Mouse (Mus musculus) kidney, adult 2 months (tissue): ENCODE data around the gene 3100002H09Rik. TPM values are rescaled to one million over a fixed set of nuclear protein-coding genes. Genes with fewer than 3 reads are reported as not detected.

Source experiments
- DNase-seq: peaks from one replicate; pipeline ENCODE4 v3.0.0; 2021
- H3K27ac ChIP-seq: fragments of 200-500 bp; 2 replicates; pipeline ENCODE4 v1.5.1; 2012; ENCODE audit warnings: low read depth, low read length, control low read depth, inconsistent platforms; ENCODE audit not compliant: insufficient read depth
- H3K27me3 ChIP-seq: fragments of 200-500 bp; replicated peaks from 2 replicates; pipeline ENCODE4 v1.6.1; 2012; ENCODE audit warnings: mild to moderate bottlenecking, moderate library complexity, low read length, inconsistent platforms; ENCODE audit not compliant: control insufficient read depth, insufficient read depth
- H3K36me3 ChIP-seq: fragments of 200-500 bp; 2 replicates; pipeline ENCODE4 v1.6.1; 2012; ENCODE audit warnings: mild to moderate bottlenecking, moderate library complexity, low read length, inconsistent platforms; ENCODE audit not compliant: control insufficient read depth, insufficient read depth
- H3K4me1 ChIP-seq: fragments of 200-500 bp; 2 replicates; pipeline ENCODE4 v1.6.1; 2011; ENCODE audit warnings: low read length; ENCODE audit not compliant: control insufficient read depth, insufficient read depth
- H3K4me3 ChIP-seq: fragments of 200-500 bp; 2 replicates; pipeline ENCODE4 v1.5.1; 2011; ENCODE audit warnings: mild to moderate bottlenecking, low read depth, low read length, control low read depth; ENCODE audit not compliant: insufficient read depth
- CTCF ChIP-seq: fragments of 200-500 bp; conservative IDR thresholded peaks from 2 replicates; pipeline ENCODE4 v1.5.1; 2011; ENCODE audit warnings: low read depth, mild to moderate bottlenecking, control low read depth, low read length, moderate library complexity, mixed read lengths; ENCODE audit not compliant: insufficient read depth, insufficient read length
- POLR2A ChIP-seq: fragments of 200-500 bp; IDR thresholded peaks from one replicate; pipeline ENCODE4 v1.6.1; 2011; ENCODE audit warnings: low read depth, low read length, control low read depth
- WGBS: fragments of 180-500 bp; shearing (Covaris S2); methylation state at CpG from one replicate; pipeline ENCODE4 v1.1.7; 2018; 5-methylcytosine and 5-hydroxymethylcytosine counted together
- polyA plus RNA-seq: library from polyadenylated mRNA; depleted of rRNA; stranded (reverse); fragments of >200 nt; gene quantifications from 2 replicates; pipeline ENCODE4 v1.2.3, GENCODE M21; 2012

Gene 3100002H09Rik
- polyA plus RNA-seq, 1 experiment, result not detected

DNA sequence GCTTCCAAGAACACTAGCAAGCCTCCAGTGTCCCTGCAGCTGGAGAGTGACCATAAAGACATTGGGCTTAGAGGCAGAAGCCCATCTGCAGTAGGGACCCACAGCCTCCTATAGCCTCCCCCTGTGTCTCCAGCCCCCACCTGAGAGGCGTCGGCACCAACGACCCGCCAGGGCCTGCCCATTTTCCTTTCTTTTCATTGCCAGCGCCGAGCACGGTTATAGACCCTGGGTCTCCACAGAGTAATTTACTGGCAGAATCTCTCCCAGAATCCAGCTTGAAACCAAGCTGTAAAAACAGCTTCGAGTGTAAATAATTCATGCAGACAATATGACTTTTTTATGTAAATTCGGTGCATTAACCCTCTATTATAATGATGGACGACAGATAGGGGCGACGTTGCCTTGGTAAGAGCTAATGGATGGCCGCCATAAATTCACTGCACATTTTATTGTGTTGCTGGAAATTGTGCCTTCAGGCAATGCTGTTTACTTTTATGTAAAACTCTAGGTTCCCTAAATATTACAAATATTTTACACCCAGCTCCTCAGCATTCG is 4.9 kb upstream of the 3100002H09Rik start:
- H3K27me3 ChIP-seq, result no peaks in the 10 kb centered on the region
- no peak for TF ChIP-seq CTCF
- no peak overlapping the region for H3K4me3 ChIP-seq
- no peaks in the 10 kb centered on the region for H3K4me1 ChIP-seq
- H3K36me3 ChIP-seq, result no peaks in the 10 kb centered on the region
- no peak for DNase-seq
- 43% methylated on average over 14 of the region's 14 CpGs for WGBS
- no peak overlapping the region for H3K27ac ChIP-seq

GRCm38 (mm10) chr4:124614189-124614588 is 3.6 kb upstream of the 3100002H09Rik start:
- Histone ChIP-seq H3K4me1 (no peaks in the 10 kb centered on the region), H3K27me3 (no peaks in the 10 kb centered on the region), H3K27ac (no peak overlapping the region), H3K36me3 (no peaks in the 10 kb centered on the region), H3K4me3 (no peak overlapping the region)
- DNase-seq, result no peak
- TF ChIP-seq POLR2A (no peak), CTCF (no peak)
- 0% methylated on average over 1 of the region's 1 CpGs for WGBS

DNA sequence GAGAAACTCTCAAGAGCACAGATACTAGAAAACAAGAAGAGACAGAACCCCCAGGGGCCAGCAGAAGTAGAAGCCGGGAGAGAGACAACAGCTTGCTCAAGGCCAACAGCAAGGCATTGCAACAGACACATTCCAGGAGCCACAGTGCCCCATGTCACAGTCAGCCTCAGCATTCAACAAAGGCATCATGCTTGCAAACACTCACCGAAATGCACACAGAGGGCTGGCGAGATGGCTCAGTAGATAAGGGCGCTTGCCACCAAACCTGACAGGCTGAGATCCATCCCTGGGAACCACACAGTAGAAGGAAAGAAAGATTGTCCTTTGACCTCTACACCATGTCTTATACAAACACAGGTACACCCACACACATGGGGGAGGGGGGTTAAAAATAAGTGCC is 1.2 kb upstream of the 3100002H09Rik start:
- DNase-seq, result no peak
- no peak for TF ChIP-seq CTCF
- TF ChIP-seq POLR2A, result no peak
- H3K27ac ChIP-seq, result no peak overlapping the region
- H3K4me3 ChIP-seq, result no peak overlapping the region
- H3K36me3 ChIP-seq, result no peaks in the 10 kb centered on the region
- 83% methylated on average over 4 of the region's 4 CpGs for WGBS
- H3K4me1 ChIP-seq, result no peaks in the 10 kb centered on the region
- H3K27me3 ChIP-seq, result no peaks in the 10 kb centered on the region

DNA sequence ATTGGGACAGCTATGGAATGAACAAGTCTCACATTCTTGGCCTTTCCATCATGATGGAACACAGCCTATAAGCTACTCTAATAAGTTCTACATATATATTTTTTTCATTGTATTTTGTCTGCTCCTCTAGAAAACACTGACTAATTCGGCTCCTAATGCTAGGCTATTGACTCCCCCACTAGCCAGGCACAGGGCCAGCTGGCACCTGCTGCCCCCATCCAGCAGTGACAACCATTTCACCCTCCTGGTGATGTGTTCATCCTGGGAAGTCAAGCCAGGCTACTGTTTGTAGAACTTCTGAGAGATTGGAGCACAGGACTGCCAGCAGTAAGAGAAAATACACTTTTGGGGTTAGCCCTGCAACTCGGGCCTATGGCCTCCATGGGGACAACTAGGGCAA is 537 bp downstream of the 3100002H09Rik start:
- no peak overlapping the region for H3K4me3 ChIP-seq
- no peaks in the 10 kb centered on the region for H3K4me1 ChIP-seq
- no peak for DNase-seq
- H3K27me3 ChIP-seq, result no peaks in the 10 kb centered on the region
- no peaks in the 10 kb centered on the region for H3K36me3 ChIP-seq
- 56% methylated on average over 2 of the region's 2 CpGs for WGBS
- H3K27ac ChIP-seq, result no peak overlapping the region
- no peak for TF ChIP-seq POLR2A
- no peak for TF ChIP-seq CTCF

- Histone ChIP-seq H3K27me3 (no peaks in the 10 kb centered on the region), H3K4me3 (no peak overlapping the region), H3K27ac (no peak overlapping the region), H3K4me1 (no peaks in the 10 kb centered on the region), H3K36me3 (no peaks in the 10 kb centered on the region)
- WGBS, result 69% methylated on average over 8 of the region's 8 CpGs
- DNase-seq, result no peak
- no peak for TF ChIP-seq POLR2A
- TF ChIP-seq CTCF, result no peak
These were observed 3.4 kb downstream of the 3100002H09Rik start for GRCm38 (mm10) chr4:124607166-124607565.

GRCm38 (mm10) chr4:124606180-124606579 is 4.4 kb downstream of the 3100002H09Rik start:
- Histone ChIP-seq H3K27ac (no peak overlapping the region), H3K27me3 (no peaks in the 10 kb centered on the region), H3K4me1 (no peaks in the 10 kb centered on the region), H3K36me3 (no peaks in the 10 kb centered on the region), H3K4me3 (no peak overlapping the region)
- no peak for DNase-seq
- TF ChIP-seq CTCF (no peak), POLR2A (no peak)
- WGBS, result 87% methylated on average over 3 of the region's 3 CpGs

DNA sequence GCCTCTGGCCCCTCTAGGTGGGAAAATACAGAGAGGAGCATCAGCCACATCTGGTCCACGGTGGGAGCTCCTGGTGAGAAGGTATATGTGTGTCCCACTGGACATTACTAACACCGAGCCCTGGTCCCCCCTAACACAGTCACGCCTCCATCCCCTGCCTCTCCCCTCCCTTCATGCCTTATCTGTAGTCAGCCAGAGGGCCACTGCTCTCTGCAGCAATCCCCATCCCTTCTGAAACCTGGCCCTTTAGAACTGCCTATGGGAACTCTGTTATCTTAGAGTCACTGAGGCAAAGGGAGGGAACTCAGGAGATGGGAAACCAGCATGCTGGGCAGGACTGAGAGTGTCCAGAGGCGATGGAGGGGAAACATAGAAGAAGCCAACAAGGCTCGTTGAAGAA is 5.3 kb downstream of the 3100002H09Rik start:
- no peaks in the 10 kb centered on the region for H3K36me3 ChIP-seq
- no peak for DNase-seq
- no peaks in the 10 kb centered on the region for H3K4me1 ChIP-seq
- no peaks in the 10 kb centered on the region for H3K27me3 ChIP-seq
- no peak overlapping the region for H3K4me3 ChIP-seq
- no peak overlapping the region for H3K27ac ChIP-seq
- 44% methylated on average over 5 of the region's 5 CpGs for WGBS
- TF ChIP-seq POLR2A, result no peak
- no peak for TF ChIP-seq CTCF
